Mouse (Mus musculus) kidney, postnatal 36 days (tissue): ENCODE results near the gene Gm10750.
"Not testable (repeated sequence)": the region's sequence is repeated elsewhere in the genome, so short reads cannot be mapped to it uniquely, and the experiment has no call there.

Experiments
- DNase-seq, 2 experiments: peaks; one replicate each; pipeline ENCODE4 v3.0.0; 2021 to 2022; ENCODE audit warnings: mixed read lengths in 2 of 2

The Gm10750 gene

GRCm38 (mm10) chr2:149017137-149017536, at the start of gene Gm10750:
Gene Gm10750, minus strand, starts transcription at chr2:149017237.
- DNase-seq: not testable (repeated sequence)

DNA sequence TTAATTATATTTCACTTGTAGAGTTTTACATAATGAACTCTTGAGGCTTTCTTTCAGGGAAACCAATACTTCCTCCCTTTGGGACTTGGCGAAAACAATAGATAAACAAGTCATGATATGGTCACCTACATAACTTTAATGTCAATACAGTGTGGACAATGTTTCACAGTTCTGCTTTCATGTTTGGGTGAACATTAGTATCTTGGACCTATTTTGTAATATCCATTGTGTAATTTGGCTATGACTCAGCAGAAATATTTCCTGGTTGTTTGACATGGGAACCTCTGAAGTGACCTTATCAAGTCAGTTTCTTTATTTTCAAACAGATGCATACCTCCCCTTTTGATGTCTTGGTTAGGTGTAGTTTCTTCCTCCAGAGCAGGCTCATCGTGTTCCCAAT, 12.2 kb downstream of the Gm10750 start:
- no peak for DNase-seq

- no peak for DNase-seq
These were observed 13.9 kb downstream of the Gm10750 start, which contains the start of gene Gm1330 for GRCm38 (mm10) chr2:149003151-149003550. Gene Gm1330, minus strand, starts transcription at chr2:149003251.

DNA sequence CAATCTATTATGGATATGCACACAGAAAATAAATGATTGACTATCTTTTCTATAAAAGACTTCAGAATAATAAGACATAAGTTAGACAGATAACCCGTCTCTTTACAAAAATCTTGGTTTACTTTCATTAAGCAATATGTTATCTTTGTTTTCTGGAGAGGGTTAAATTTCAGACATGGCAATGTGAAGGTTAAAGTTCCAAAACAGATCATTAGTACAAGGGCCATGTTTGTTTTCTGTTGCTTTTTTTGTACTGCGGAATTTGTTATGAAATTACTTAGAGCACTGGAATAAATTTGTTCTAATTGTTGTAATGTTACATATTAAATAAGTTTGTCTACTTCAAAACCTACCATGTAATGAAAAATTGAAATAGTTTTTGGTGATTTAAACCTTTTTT, 21.9 kb downstream of the Gm10750 start:
- DNase-seq: no peak
